Mouse (Mus musculus): ENCODE measurements around the gene Ilvbl. TPM values are rescaled to one million over a fixed set of nuclear protein-coding genes. Genes with fewer than 3 reads are reported as not detected.
"Not testable (repeated sequence)": the region's sequence is repeated elsewhere in the genome, so short reads cannot be mapped to it uniquely, and the experiment has no call there.

Ilvbl gene
- total RNA-seq, 2 experiments from 2014 or later: 29.4 to 30.6 TPM

DNA sequence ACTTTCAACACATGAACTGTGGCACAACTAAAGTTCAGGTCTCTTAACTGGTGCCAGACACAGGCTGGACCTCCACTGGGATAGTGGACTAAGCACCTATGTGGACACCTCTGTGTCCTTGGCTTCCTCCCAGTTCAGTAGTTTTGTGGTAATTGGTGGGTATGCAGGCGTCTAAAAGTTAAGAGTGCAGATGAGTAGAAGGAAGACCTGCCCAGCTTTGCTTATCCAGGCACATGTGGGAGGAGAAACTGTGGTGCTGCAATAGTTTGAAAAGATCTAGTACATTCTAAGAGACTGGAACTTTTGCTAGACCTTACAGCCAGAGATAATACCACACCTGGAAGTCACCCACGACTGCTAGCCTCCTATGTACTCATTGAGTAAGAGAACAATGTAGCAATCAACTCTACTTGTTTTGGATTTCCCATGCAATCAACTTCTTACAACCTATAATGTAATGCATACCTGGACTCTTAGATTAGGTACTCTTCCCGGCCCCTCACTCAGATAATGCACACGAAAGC lies 18.8 kb downstream of the Ilvbl start:
- DNase-seq (ENCODE audit: extremely low spot score in 1 of 2, low spot score in 2 of 2): no peak
- intact Hi-C loops (cut with DNase I): no loop called here
- TF ChIP-seq CTCF (IDR thresholded peaks at IDR 0.05): no peak
- no peak overlapping the region for H3K4me3 ChIP-seq
- H3K27ac ChIP-seq: no peak overlapping the region

DNA sequence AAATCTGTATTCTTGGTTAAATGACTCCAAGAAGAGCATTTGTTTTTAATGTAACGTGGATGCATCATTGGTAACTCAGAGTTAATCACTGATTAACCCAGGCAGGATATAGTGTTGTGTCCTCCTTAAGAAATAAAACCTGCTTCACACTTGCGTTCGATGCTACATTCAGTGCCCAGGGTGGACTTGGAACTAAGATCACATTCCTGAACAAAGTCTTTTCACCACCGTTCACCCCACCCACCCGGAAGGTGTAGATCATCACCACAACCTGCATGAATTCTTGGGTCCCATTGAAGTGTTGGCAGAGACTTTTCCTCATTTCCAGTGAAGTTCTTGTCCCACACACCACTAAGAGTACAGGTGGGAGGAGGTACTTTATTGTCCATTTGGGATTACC lies 19.6 kb downstream of the Ilvbl start:
- intact Hi-C loops (cut with DNase I): no loop called here
- no peak for DNase-seq (ENCODE audit: extremely low spot score in 1 of 2, low spot score in 2 of 2)
- TF ChIP-seq CTCF (IDR thresholded peaks at IDR 0.05): no peak
- Histone ChIP-seq H3K4me3 (no peak overlapping the region), H3K27ac (no peak overlapping the region)

GRCm38 (mm10) chr10:78594157-78594556 lies 20.0 kb downstream of the Ilvbl start:
- intact Hi-C loops (cut with DNase I): no loop called here
- no peak for TF ChIP-seq CTCF (IDR thresholded peaks at IDR 0.05)
- H3K4me3 ChIP-seq: no peak overlapping the region
- DNase-seq (ENCODE audit: extremely low spot score in 1 of 2, low spot score in 2 of 2): no peak
- H3K27ac ChIP-seq: no peak overlapping the region

DNA sequence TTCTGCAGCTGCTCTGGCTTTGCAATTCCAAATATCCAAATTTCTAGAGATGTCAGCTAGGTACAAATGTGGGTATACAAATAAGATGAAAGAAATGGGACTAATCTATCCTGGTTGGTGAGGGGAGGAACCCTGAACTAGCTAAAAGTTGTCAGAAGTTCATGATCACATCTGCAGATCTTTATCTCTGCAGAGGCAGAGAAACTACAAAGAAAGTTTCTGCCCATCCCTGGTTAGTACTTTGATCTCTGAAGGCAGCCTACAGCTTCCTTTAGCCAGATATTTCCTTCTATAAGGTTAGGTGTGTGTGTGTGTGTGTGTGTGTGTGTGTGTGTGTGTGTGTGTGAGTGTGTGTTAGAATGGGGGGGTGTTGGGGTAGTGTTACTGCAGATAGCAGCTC lies 20.4 kb downstream of the Ilvbl start:
- no peak for TF ChIP-seq CTCF (IDR thresholded peaks at IDR 0.05)
- intact Hi-C loops (cut with DNase I): no loop called here
- H3K4me3 ChIP-seq: no peak overlapping the region

DNA sequence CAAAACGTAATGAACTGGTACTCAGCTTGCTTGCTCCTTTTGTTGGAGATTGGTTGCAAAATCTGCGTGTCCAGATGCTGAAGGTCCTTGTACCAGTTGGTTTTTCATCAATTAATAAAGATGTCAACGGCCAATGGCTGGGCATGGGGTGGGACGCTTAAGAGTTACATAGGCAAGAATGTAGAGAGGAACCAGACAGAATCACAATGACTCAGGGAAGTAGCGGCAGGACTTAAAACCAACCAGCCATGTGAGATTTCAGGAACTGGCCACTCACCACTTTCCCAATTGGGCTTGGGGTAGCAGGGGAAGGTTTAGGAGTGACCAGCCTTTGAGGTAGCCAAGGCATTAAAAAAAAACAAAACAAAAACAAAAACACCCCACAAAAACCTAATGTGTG lies 25.7 kb downstream of the Ilvbl start:
- no peak for DNase-seq (ENCODE audit: extremely low spot score in 1 of 2, low spot score in 2 of 2)
- TF ChIP-seq CTCF (IDR thresholded peaks at IDR 0.05): no peak
- Histone ChIP-seq H3K27ac (no peak overlapping the region), H3K4me3 (no peak overlapping the region)
- intact Hi-C loops (cut with DNase I): no loop called here

More for the DNA sequence above, 20.4 kb downstream of the Ilvbl start:
- no peak for DNase-seq (ENCODE audit: extremely low spot score in 1 of 2, low spot score in 2 of 2)
- H3K27ac ChIP-seq: no peak overlapping the region

- Histone ChIP-seq H3K4me3 (no peak overlapping the region), H3K27ac (no peak overlapping the region)
- DNase-seq (ENCODE audit: extremely low spot score in 1 of 2, low spot score in 2 of 2): no peak
- intact Hi-C loops (cut with DNase I): loop anchor here (2.0 kb wide), 1 partner anchor 64 kb away; no protein-coding TSS in a partner anchor
- peak; percentile 67 for TF ChIP-seq CTCF (IDR thresholded peaks at IDR 0.05)
Observed at GRCm38 (mm10) chr10:78605080-78605479, 30.9 kb downstream of the Ilvbl start.

DNA sequence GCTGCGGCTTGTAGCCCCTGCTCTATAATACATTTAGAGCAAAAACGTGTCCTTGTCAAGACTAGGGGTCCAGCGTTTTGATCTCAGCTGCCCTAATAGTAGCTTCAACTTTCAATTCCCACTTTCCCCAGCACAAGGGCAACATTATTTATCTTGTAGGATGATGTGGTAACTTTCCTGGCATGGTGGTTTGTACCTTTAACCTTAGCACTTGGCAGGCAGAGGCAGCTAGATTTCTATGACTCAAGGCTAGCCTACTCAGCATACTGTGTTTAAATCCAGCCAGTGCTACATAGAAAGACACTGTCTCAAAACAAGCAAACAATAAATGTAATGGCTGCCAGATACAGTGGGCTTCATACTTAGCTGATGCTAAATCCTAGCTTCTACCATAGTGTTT lies 33.5 kb downstream of the Ilvbl start:
- H3K4me3 ChIP-seq: no peak overlapping the region
- intact Hi-C loops (cut with DNase I): no loop called here
- DNase-seq (ENCODE audit: extremely low spot score in 1 of 2, low spot score in 2 of 2): no peak
- TF ChIP-seq CTCF (IDR thresholded peaks at IDR 0.05): no peak
- no peak overlapping the region for H3K27ac ChIP-seq

DNA sequence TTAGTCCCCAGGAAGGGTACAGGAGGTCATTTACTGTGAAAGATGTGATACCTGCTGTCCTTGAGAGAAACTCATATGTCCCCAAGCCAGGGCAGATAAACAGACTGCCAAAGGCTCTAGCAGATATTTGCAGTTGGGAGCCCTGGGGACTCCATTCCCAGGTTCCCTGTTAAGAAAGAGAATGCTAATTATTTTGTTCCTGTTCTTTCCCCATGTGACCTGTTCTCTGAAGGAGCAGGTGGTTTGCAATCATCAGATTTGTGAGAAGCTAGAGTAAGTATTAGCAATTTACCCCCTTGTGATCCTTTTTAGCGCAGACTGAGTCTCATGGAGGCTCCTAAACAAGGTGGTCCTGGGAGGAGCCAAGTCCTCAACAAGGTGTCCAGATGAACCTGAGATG lies 43.8 kb downstream of the Ilvbl start, which contains the start of gene Olfr1357:
Gene Olfr1357, minus strand, starts transcription at position 101 of the 400 bp plus-strand sequence.
- H3K27ac ChIP-seq: no peak within 1 kb of the TSS
- intact Hi-C loops (cut with DNase I): no loop called here
- TF ChIP-seq CTCF (IDR thresholded peaks at IDR 0.05): no peak
- no peak for DNase-seq (ENCODE audit: extremely low spot score in 1 of 2, low spot score in 2 of 2)
- H3K4me3 ChIP-seq: no peak within 1 kb of the TSS

DNA sequence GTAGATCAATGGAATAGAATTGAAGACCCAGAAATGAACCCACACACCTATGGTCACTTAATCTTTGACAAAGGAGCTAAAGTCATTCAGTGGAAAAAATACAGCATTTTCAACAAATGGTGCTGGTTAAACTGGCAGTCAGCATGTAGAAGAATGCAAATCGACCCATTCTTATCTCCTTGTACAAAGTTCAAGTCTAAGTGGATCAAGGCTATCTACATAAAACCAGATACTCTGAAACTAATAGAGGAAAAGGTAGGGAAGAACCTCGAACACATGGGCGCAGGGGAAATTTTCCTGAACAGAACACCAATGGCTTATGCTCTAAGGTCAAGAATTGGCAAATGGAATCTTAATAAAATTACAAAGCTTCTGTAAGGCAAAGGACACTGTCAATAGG lies 49.0 kb downstream of the Ilvbl start:
- DNase-seq (ENCODE audit: extremely low spot score in 1 of 2, low spot score in 2 of 2); intact Hi-C loops (cut with DNase I); H3K27ac ChIP-seq; H3K4me3 ChIP-seq: not testable (repeated sequence)

GRCm38 (mm10) chr10:78630194-78630593 lies 56.0 kb downstream of the Ilvbl start:
- no peak overlapping the region for H3K27ac ChIP-seq
- intact Hi-C loops (cut with DNase I): loop anchor here (5.0 kb wide), 1 partner anchor 117 kb away; no protein-coding TSS in a partner anchor
- DNase-seq (ENCODE audit: extremely low spot score in 1 of 2, low spot score in 2 of 2): no peak
- no peak for TF ChIP-seq CTCF (IDR thresholded peaks at IDR 0.05)
- no peak overlapping the region for H3K4me3 ChIP-seq

DNA sequence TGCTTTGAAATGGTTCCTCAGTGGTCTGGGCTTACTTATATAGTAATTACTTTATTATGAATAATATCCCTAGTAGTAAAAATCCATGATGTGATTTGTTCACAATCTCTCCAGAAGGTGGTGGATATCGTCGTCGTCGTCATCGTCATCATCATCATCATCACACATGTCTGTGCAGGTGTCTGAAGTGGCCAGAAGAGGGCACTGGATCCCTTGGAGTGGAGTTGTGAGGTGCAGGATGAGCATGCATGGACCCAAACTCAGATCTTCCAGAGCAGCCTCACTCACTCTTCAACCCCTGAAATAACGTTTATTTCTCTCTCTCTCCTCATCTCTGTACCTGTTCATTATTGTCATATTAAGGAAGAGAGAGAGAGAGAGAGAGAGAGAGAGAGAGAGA lies 58.2 kb downstream of the Ilvbl start:
- peak; percentile 66 for TF ChIP-seq CTCF (IDR thresholded peaks at IDR 0.05)
- intact Hi-C loops (cut with DNase I): loop anchor here (1.0 to 5.0 kb wide), 2 partner anchors 115 to 484 kb away; no protein-coding TSS in a partner anchor
- Histone ChIP-seq H3K27ac (no peak overlapping the region), H3K4me3 (no peak overlapping the region)
- DNase-seq (ENCODE audit: extremely low spot score in 1 of 2, low spot score in 2 of 2): peak; percentile 45 to 55

Small RNA genes lying within 50 kb of the gene (microRNA-seq; reads per million reads assigned to microRNA genes)
- 0 reads per million in 2 experiments for gene Gm27541

Other genes starting within 250 kb of the Ilvbl start
- 100 to 1,000 TPM; 246 to 255 TPM for gene Agpat3, start 221.9 kb upstream of the Ilvbl start, total RNA-seq (2021)
- 100 to 1,000 TPM; 339 to 348 TPM for gene Rrp1, start 161.3 kb upstream of the Ilvbl start, total RNA-seq (2021)
- 10 to 100 TPM; 41.0 to 41.7 TPM for gene Cstb, start 148.7 kb upstream of the Ilvbl start, total RNA-seq (2021)
- 100 to 1,000 TPM; 114 to 118 TPM for gene Pdxk, start 109.4 kb upstream of the Ilvbl start, total RNA-seq (2021)
- gene Olfr1358, start 56.9 kb upstream of the Ilvbl start, total RNA-seq (2021): not detected
- gene Syde1, start 17.6 kb downstream of the Ilvbl start, total RNA-seq (2021): 1 to 10 TPM; 6.7 to 7.4 TPM
- gene Olfr1357, start 43.7 kb downstream of the Ilvbl start, total RNA-seq (2021): not detected
- not detected for gene Casp14, start 143.9 kb downstream of the Ilvbl start, total RNA-seq (2021)
- gene Ccdc105, start 178.7 kb downstream of the Ilvbl start, total RNA-seq (2021): under 1 TPM; 0.59 to 0.79 TPM
- gene Slc1a6, start 206.2 kb downstream of the Ilvbl start, total RNA-seq (2021): 10 to 100 TPM; 12.6 to 13.0 TPM